Mouse (Mus musculus): ENCODE data around the gene Olfr183. TPM values are rescaled to one million over a fixed set of nuclear protein-coding genes. Genes with fewer than 3 reads are reported as not detected.

Gene Olfr183
- polyA plus RNA-seq (2012; rRNA removed), result not detected in 2 replicates

DNA sequence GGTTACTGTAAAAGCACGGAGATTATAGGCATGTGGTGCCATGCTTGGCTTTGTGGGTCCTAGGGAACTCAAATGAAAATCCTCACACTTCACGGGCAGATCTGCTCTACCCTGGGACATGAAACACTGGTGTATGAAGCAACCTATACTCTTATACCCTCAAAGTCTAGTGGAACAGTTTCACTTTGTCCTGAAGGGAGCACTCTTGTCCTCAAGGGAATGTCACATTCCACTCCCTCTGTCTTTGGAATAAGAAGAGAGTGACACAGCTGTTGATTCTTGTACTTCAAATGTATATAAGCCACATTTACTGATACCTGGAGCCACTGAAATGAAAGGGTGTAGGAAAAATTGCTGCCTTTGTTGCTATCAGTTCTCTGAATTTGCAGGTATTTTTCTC lies at the start of gene Olfr183:
Gene Olfr183 (plus strand): TSS at position 301 of the 400 bp plus-strand sequence.

GRCm38 (mm10) chr16:59030191-59030590 lies 35.0 kb downstream of the Olfr183 start, which contains the start of gene Olfr186:
Gene Olfr186 (minus strand): TSS chr16:59030291.

GRCm38 (mm10) chr16:59039710-59040109 lies 44.6 kb downstream of the Olfr183 start, which contains the start of gene Olfr187:
Gene Olfr187 (minus strand): TSS chr16:59039767.

Other genes with a start within 250 kb of the Olfr183 start
- not detected in 2 replicates for gene Olfr172, start 232.2 kb upstream of the Olfr183 start, polyA plus RNA-seq (2012; rRNA removed)
- gene Olfr173, start 195.1 kb upstream of the Olfr183 start, polyA plus RNA-seq (2012; rRNA removed), result not detected in 2 replicates
- not detected in 2 replicates for gene Olfr175-ps1, start 168.6 kb upstream of the Olfr183 start, polyA plus RNA-seq (2012; rRNA removed)
- not detected in 2 replicates for gene Olfr177, start 120.6 kb upstream of the Olfr183 start, polyA plus RNA-seq (2012; rRNA removed)
- not detected in 2 replicates for gene Olfr178, start 103.3 kb upstream of the Olfr183 start, polyA plus RNA-seq (2012; rRNA removed)
- gene Olfr181, start 66.6 kb upstream of the Olfr183 start, polyA plus RNA-seq (2012; rRNA removed), result not detected in 2 replicates
- gene Olfr180, start 66.0 kb upstream of the Olfr183 start, polyA plus RNA-seq (2012; rRNA removed), result not detected in 2 replicates
- gene Olfr186, start 34.9 kb downstream of the Olfr183 start, polyA plus RNA-seq (2012; rRNA removed), result not detected in 2 replicates
- not detected in 2 replicates for gene Olfr187, start 44.4 kb downstream of the Olfr183 start, polyA plus RNA-seq (2012; rRNA removed)
- gene Olfr190, start 82.6 kb downstream of the Olfr183 start, polyA plus RNA-seq (2012; rRNA removed), result not detected in 2 replicates
- gene Olfr191, start 94.5 kb downstream of the Olfr183 start, polyA plus RNA-seq (2012; rRNA removed), result not detected in 2 replicates
- gene Olfr193, start 116.5 kb downstream of the Olfr183 start, polyA plus RNA-seq (2012; rRNA removed), result not detected in 2 replicates
- gene Olfr194, start 125.7 kb downstream of the Olfr183 start, polyA plus RNA-seq (2012; rRNA removed), result not detected in 2 replicates
- not detected in 2 replicates for gene Olfr195, start 151.7 kb downstream of the Olfr183 start, polyA plus RNA-seq (2012; rRNA removed)
- gene Olfr196, start 175.1 kb downstream of the Olfr183 start, polyA plus RNA-seq (2012; rRNA removed), result not detected in 2 replicates
- not detected in 2 replicates for gene Olfr198, start 208.2 kb downstream of the Olfr183 start, polyA plus RNA-seq (2012; rRNA removed)
- gene Olfr199, start 224.4 kb downstream of the Olfr183 start, polyA plus RNA-seq (2012; rRNA removed), result not detected in 2 replicates

Data from central nervous system, embryonic 14 days (tissue).